Mouse (Mus musculus): ENCODE data around the gene Glce.

DNA sequence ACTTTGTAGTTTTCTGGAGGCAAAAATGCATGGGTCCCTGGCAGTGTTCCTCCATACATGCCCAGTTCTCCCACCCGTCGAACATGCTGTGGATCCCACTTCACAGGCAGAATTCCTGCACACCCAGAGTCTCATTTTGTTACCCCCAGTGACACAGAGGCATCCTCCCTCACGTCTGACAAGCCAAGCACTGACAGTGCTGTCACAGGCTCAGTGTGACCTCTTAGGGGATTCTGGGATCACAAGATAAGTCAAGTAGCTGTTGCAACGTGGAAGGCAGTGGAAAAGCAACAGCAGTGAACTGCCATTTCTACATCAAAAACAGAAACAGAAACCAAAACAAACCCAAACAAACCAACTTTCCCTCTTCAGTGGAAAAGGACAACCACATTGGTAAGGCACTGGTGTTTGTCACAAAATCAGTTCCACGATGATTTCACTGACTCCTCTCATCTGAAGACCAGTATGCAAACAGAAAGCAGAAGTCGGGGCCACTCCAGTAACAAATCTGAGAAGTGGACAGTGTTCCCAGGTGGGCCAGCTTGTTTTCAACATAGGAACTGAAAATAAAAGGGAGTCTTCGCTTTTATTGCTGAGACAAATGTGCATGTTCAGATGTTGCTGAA is 64.5 kb downstream of the Glce start:
- no peak for TF ChIP-seq CTCF (IDR thresholded peaks at IDR 0.05; ENCODE audit: insufficient read depth, low read depth, low read length)
- TF ChIP-seq POLR2A (IDR thresholded peaks at IDR 0.05; ENCODE audit: insufficient read depth, low read depth, low read length): no peak
